Mouse (Mus musculus) layer of hippocampus, adult 18-20 months (tissue): ENCODE measurements around the gene Pptc7. TPM values are rescaled to one million over a fixed set of nuclear protein-coding genes. Genes with fewer than 3 reads are reported as not detected.
A peak's percentile ranks its signal among the peaks of the same experiment; 100 is the strongest.

Source experiments
- DNase-seq, 2 experiments: peaks; one replicate each; pipeline ENCODE4 v3.0.0; 2022; ENCODE audit warnings: low spot score in 2 of 2
- total RNA-seq, 2 experiments: library from RNA; stranded (reverse); gene quantifications; 2 replicates each; pipeline ENCODE4 v1.2.3; 2021

The Pptc7 gene
- total RNA-seq, 2 experiments from 2014 or later = 44.9 to 47.9 TPM

- peak; percentile 77 to 88 for DNase-seq
Observed at GRCm38 (mm10) chr5:122324608-122325431, 40.7 kb downstream of the Pptc7 start.

GRCm38 (mm10) chr5:122325477-122325876 lies 41.3 kb downstream of the Pptc7 start:
- DNase-seq = no peak

DNA sequence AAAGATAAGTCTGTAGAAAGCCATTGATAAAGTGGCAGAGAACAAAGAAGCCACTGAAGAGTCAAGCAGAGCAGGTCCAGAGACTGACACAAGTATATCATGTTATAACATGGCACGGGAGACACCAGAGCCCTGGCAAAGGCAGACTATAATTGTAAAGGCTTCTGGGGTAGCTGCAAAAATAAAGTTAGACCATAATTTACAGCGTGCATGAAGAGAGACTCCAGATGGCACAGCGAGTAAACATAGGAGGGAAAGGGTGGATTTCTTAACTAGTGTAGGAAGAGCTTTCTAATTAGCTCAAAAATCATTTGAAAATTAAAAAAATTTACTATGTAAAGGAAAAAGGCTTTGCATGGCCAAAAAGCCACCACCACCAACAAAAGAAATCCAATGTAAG lies 43.1 kb downstream of the Pptc7 start:
- DNase-seq = peak in 1 of 2 experiments; percentile 52

GRCm38 (mm10) chr5:122330269-122330668 lies 46.1 kb downstream of the Pptc7 start:
- DNase-seq = no peak

DNA sequence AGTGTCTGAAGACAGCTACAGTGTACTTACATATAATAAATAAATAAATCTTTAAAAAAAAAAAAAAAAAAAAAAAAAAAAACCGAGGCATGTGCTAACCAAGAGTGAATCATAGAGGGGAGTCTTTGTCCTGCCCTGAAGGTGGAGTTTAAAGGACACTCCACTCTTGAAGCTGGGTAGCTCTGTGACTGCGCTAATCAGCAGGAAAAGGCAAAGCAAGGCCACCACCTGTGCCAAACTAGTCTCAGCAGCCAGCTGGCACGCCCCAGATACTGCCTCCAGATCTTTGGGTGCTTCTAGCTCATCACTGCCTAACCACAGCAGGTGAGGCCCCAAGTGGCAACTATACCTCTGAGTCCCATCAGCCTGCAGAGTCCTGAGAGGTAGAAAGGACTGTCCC lies 50.5 kb downstream of the Pptc7 start:
- DNase-seq = no peak

GRCm38 (mm10) chr5:122336554-122337294 lies 52.6 kb downstream of the Pptc7 start:
- DNase-seq = no peak

DNA sequence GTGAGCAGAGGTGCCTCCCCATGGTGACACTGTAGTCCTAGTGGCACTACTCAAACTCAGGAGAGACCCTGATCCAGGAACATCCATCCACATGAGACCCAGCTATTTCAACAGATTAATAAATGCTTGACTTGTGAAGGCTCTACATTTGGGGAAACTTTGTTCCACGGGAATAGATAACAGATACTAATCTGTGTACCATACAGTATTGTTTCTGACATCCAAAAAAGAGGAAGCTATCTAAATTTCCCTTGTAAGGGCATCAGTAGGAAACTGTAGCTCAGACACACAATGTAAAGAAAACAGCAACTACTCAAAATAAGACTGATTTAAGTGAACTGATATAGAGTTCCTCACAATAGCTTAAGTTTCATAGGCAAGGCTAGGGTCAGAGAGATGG lies 58.7 kb downstream of the Pptc7 start:
- DNase-seq = no peak

- DNase-seq = no peak
Observed at GRCm38 (mm10) chr5:122343768-122344167, 59.6 kb downstream of the Pptc7 start.

- DNase-seq = peak in 1 of 2 experiments; percentile 70
Observed at GRCm38 (mm10) chr5:122344260-122344659, 60.1 kb downstream of the Pptc7 start.

- no peak for DNase-seq
Observed at GRCm38 (mm10) chr5:122345777-122346176, 61.6 kb downstream of the Pptc7 start.

- DNase-seq = peak; percentile 95 to 98
Observed at GRCm38 (mm10) chr5:122353807-122354491, 69.8 kb downstream of the Pptc7 start, which contains the start of the genes Rad9b and Vps29. Gene Rad9b, minus strand, starts transcription at chr5:122354233. Gene Vps29, plus strand, starts transcription at chr5:122354369.

GRCm38 (mm10) chr5:122354492-122355067 lies 70.4 kb downstream of the Pptc7 start:
- DNase-seq = peak in 1 of 2 experiments; percentile 16

GRCm38 (mm10) chr5:122371591-122372191 lies 87.5 kb downstream of the Pptc7 start, which contains the start of gene Gpn3:
Gene Gpn3, plus strand, starts transcription at chr5:122371876.
- DNase-seq = no peak

- peak; percentile 99 to 100 for DNase-seq
Observed at GRCm38 (mm10) chr5:122372192-122372769, 88.1 kb downstream of the Pptc7 start, which contains the start of gene Fam216a. Gene Fam216a, minus strand, starts transcription at chr5:122372364.

- no peak for DNase-seq
Observed at GRCm38 (mm10) chr5:122372878-122373277, 88.7 kb downstream of the Pptc7 start.

Other genes with a start within 250 kb of the Pptc7 start
- gene Cux2, start 234.3 kb upstream of the Pptc7 start, total RNA-seq = 10 to 100 TPM; 30.8 to 31.3 TPM
- gene Myl2, start 183.4 kb upstream of the Pptc7 start, total RNA-seq = 1 to 10 TPM; 1.1 to 2.2 TPM
- 1 to 10 TPM in 1 of 2 experiments, under 1 TPM in 1; 0.68 to 1.0 TPM for gene Ccdc63, start 143.5 kb upstream of the Pptc7 start, total RNA-seq
- 100 to 1,000 TPM; 189 to 219 TPM for gene Ppp1cc, start 126.1 kb upstream of the Pptc7 start, total RNA-seq
- 1 to 10 TPM; 2.4 to 3.1 TPM for gene Hvcn1, start 77.6 kb upstream of the Pptc7 start, total RNA-seq
- gene Tctn1, start 19.9 kb upstream of the Pptc7 start, total RNA-seq = 10 to 100 TPM; 10.9 to 12.0 TPM
- 1 to 10 TPM; 3.7 to 3.9 TPM for gene Rad9b, start 69.9 kb downstream of the Pptc7 start, total RNA-seq
- gene Vps29, start 70.0 kb downstream of the Pptc7 start, total RNA-seq = 100 to 1,000 TPM; 163 to 183 TPM
- gene Gpn3, start 87.5 kb downstream of the Pptc7 start, total RNA-seq = 10 to 100 TPM; 26.1 to 30.9 TPM
- 10 to 100 TPM; 74.6 to 84.3 TPM for gene Fam216a, start 88.0 kb downstream of the Pptc7 start, total RNA-seq
- gene Arpc3, start 107.5 kb downstream of the Pptc7 start, total RNA-seq = 100 to 1,000 TPM; 255 to 271 TPM
- gene Anapc7, start 137.3 kb downstream of the Pptc7 start, total RNA-seq = 10 to 100 TPM; 30.6 to 34.9 TPM
- gene Atp2a2, start 217.9 kb downstream of the Pptc7 start, total RNA-seq = 100 to 1,000 TPM; 601 to 621 TPM